Mouse (Mus musculus): ENCODE data around the gene Luc7l3.

Gene Luc7l3

GRCm38 (mm10) chr11:94259814-94260213, 62.0 kb downstream of the Luc7l3 start:
- no peak for DNase-seq (ENCODE audit: low spot score)

DNA sequence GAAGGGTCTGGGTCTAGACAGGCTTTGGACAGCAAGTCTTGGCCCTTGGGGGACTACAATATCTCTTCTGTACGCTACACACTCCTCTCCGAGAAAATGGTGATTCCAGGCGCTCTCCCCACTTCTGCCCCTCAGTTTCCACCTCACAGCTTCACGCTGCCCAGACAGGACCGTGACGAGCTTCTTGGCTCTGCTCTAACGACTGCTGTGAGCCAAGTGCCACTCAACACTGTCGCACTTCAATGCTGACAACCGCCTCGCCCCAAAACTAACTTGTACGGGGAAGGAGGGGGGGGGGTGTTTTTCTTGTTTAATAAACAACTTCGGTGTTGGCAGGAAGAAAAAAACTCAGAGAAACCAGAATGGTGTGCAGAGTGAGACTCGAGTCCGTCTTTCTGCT, 63.8 kb downstream of the Luc7l3 start:
- no peak for DNase-seq (ENCODE audit: low spot score)

DNA sequence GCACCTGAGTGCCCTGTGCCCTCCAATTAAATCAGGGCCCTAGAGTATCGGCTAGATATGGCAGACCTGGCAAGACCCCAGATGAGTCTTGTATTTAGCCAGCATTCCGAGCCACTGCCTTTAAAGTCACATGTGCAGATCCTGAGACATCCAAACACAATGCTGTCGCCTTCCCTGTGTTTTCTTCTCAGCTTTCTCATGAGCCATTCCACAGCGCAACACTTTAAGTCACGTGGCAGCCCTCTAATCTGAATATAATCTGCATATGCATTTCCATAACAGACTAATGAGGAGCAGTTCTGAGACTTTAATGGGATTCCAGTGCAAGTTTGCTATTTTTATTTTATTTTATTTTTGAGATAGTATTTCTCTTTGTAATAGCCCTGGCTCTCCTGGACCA, 66.1 kb downstream of the Luc7l3 start:
- no peak for DNase-seq (ENCODE audit: low spot score)

DNA sequence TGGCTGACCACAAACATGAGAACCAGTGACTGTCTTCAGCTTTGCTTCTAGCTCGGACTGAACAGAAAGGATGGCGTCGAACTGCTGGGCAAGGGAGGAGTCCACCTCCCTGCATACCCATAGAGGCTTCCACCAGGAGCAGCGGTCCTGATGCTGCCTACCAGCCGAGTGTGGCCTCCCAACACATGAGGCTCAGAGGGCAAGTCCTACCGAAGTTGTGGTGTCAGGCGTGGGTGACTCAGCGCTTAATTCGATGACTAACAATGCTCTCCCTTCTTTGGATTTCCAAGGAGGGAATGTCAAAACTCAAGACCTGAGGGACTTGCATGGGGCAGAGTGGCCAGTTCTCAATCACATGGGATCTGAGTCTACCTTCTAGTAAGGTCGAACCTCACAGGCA, 68.1 kb downstream of the Luc7l3 start:
- DNase-seq (ENCODE audit: low spot score), result no peak

DNA sequence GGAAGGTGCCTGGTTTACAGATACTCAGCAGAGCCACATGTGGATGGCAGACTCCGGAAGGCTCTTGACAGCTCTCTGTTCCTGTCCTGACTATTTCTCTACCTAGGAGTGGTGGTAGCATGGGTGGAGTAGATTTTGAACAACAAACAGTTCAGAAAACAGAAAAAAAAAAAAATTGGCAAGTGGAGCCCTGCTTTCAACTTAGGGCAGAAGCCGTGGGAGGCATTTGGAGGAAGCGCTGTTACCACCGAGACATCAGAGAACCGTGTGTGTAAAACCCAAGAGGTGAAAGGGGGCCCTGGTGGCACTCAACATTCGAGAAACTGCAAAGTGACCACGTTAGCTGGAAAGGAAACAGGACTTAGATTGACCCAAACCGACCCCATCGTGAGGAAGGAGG, 68.6 kb downstream of the Luc7l3 start:
- DNase-seq (ENCODE audit: low spot score), result no peak

- no peak for DNase-seq (ENCODE audit: low spot score)
Measured at GRCm38 (mm10) chr11:94246789-94247061, 75.1 kb downstream of the Luc7l3 start.

DNA sequence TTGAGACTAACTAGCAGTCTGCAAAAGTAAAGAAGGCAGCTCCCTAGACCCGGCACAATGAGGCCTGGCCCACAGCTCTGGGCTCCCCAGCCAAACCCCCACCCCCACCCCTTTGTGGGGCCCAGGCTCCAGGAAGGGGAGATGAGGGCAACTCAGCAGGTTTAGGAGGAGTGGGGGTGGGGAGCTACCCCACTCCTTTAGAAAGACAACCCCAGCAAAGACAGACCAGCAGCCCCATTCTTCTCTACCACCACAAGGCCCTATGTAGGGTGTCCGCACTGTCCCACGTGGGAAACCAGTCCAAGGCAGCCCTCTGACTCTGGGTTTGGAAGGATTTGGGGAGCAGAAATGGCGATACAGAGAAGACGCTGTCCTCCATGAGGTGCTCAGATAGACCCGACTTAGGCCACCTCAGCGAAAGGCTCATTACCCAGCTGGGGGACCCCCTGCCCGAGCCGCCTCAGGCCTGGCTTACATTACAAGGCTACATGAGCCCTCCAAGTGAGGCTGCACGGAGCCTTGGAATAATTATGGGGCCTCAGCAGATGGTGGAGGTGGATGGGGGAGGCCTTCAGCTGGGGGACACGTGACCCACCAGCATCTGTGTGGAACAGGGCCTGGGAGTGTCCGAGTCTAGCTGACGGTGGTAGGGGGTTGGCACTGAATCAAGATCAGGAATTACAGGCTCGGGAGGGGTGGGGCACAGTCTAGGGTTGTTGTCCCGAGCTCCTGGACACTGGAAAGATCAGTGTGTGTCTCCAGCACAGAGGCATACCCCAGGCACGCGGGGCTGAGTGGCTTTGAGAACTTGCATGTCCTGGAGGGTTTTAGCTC, 75.6 kb downstream of the Luc7l3 start, which contains the start of gene Wfikkn2:
Wfikkn2 (minus strand) TSS at position 51 of the 834 bp plus-strand sequence.
- no peak for DNase-seq (ENCODE audit: low spot score)

DNA sequence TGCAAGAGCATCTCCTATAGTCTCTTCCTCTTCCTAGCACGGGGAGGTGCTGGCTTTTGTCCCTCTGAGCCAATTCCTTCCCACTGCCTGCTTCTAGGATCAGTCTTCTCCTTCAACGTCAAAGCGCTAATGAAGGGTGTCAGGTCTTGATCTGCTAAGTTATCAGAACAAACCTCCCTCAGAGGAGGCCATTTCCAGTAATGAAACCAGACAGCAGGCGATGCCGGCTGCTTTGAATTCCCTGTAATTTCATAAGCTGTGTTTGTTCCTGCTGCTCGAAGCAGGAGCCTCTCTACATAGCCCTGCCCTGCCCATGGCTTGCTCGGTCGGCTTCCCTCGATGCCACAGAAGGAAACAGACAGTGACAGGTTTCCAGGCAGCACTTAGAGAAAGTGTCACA, 77.4 kb downstream of the Luc7l3 start:
- no peak for DNase-seq (ENCODE audit: low spot score)

- DNase-seq (ENCODE audit: low spot score), result no peak
Measured at GRCm38 (mm10) chr11:94243422-94244180, 78.2 kb downstream of the Luc7l3 start.

DNA sequence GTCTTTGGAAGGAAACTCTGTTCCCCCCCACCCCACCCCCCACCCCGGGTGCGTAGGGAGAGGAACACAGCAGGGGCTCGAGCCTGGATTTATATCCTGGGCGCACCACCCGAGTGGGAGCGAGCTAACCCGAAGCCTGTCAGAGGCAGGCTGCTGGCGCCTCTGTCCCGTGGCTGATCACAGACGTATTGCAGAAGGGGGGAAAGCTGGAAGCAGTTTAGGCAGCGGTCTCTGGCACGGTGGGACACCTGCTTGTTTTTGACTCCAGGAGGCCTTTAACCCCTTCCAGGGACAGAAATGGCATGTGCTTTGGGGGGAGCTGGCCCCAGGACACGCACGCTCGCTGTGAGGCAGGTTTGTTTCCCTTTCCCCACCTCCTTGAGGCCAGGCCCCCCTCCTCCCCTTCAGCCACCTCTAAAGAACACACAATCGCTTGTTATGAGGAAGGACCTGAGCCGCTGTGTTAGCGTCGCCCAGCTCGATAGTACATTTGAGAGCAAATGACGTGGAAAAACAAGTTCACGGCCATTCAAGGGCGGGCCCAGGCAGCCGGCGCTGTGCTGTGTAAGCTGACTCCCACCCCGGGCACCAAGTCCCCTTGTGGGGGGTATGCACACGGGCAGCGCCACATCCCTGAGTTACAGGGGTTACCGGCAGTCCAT, 78.9 kb downstream of the Luc7l3 start:
- no peak for DNase-seq (ENCODE audit: low spot score)

DNA sequence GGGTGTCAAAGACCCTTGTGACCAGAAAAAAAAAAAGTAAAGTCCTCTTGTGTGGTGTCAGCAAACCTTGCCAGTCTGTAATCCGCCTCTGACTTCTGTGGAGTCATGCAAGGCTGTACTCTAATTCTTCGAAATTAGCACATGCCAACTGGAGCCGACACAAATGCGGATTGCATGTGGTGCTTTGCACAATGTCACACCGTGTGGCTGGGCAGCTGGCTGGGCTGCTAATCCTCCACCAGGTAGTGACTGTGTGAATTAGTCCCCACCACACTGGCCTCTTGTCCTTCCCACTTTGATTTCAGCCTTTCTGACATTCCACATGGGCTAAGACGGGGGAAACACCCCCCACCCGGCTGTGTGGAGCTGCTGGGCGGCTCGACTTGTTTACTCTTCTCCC, 82.1 kb downstream of the Luc7l3 start:
- DNase-seq (ENCODE audit: low spot score), result no peak

GRCm38 (mm10) chr11:94238786-94239185, 83.0 kb downstream of the Luc7l3 start:
- DNase-seq (ENCODE audit: low spot score), result no peak

Measured in spleen, adult 12 weeks (tissue).